Mouse (Mus musculus) midbrain, embryonic 14.5 days (tissue): ENCODE results near the gene Frmd8. TPM values are rescaled to one million over a fixed set of nuclear protein-coding genes. Genes with fewer than 3 reads are reported as not detected.

Experiments used
- ATAC-seq: fragments of 200-750 bp; cut with Nextera tagmentation; 2 replicates; pipeline ENCODE4 v1.8.0; 2017; ENCODE audit warnings: moderate number of reproducible peaks, moderate library complexity; ENCODE audit not compliant: low FRiP score, low TSS enrichment
- DNase-seq: peaks from one replicate; pipeline ENCODE4 v3.0.0-alpha.2; 2015
- H3K27ac ChIP-seq: fragments of 300-500 bp; sonication (generic); replicated peaks from 2 replicates; pipeline ENCODE4 v1.5.1; 2014; ENCODE audit warnings: mild to moderate bottlenecking, low read depth, low read length, moderate library complexity
- H3K27me3 ChIP-seq: fragments of 300-500 bp; sonication (generic); 2 replicates; pipeline ENCODE4 v1.6.1; 2014; ENCODE audit warnings: low read length, control low read depth, mixed read lengths; ENCODE audit not compliant: control insufficient read depth, insufficient read depth
- H3K36me3 ChIP-seq: fragments of 300-500 bp; sonication (generic); 2 replicates; pipeline ENCODE4 v1.6.1; 2014; ENCODE audit warnings: low read length, control low read depth; ENCODE audit not compliant: control insufficient read depth, insufficient read depth
- H3K4me1 ChIP-seq: fragments of 300-500 bp; sonication (generic); 2 replicates; pipeline ENCODE4 v1.6.1; 2014; ENCODE audit warnings: mild to moderate bottlenecking, antibody characterized with exemption, low read length, control low read depth; ENCODE audit not compliant: control insufficient read depth, insufficient read depth
- H3K4me2 ChIP-seq: fragments of 300-500 bp; sonication (generic); 2 replicates; pipeline ENCODE4 v1.6.1; 2014; ENCODE audit warnings: mild to moderate bottlenecking, low read length, moderate library complexity
- H3K4me3 ChIP-seq: fragments of 300-500 bp; sonication (generic); replicated peaks from 2 replicates; pipeline ENCODE4 v1.5.1; 2014; ENCODE audit warnings: low read depth, low read length
- H3K9ac ChIP-seq: fragments of 300-500 bp; sonication (generic); replicated peaks from 2 replicates; pipeline ENCODE4 v1.6.1; 2014; ENCODE audit warnings: mild to moderate bottlenecking, low read length, moderate library complexity
- H3K9me3 ChIP-seq: fragments of 300-500 bp; sonication (generic); 2 replicates; pipeline ENCODE4 v1.6.1; 2016; ENCODE audit warnings: low read length, control low read depth, mixed read lengths; ENCODE audit not compliant: control insufficient read depth
- WGBS: fragments of 180-500 bp; shearing (Covaris S2); extraction: QIAGEN DNeasy Blood & Tissue Kit; methylation state at CpG from one replicate; pipeline ENCODE4 v1.1.7; 2014; 5-methylcytosine and 5-hydroxymethylcytosine counted together
- polyA plus RNA-seq: library from polyadenylated mRNA; unstranded; fragments of >200 nt; fragmentation: Nextera tagmentation; extraction: Ambion mirVana; gene quantifications from 2 replicates; pipeline ENCODE4 v1.2.1, GENCODE M21; 2014

Frmd8 gene
- polyA plus RNA-seq, 1 experiment from 2014 or later: 12.2 TPM

DNA sequence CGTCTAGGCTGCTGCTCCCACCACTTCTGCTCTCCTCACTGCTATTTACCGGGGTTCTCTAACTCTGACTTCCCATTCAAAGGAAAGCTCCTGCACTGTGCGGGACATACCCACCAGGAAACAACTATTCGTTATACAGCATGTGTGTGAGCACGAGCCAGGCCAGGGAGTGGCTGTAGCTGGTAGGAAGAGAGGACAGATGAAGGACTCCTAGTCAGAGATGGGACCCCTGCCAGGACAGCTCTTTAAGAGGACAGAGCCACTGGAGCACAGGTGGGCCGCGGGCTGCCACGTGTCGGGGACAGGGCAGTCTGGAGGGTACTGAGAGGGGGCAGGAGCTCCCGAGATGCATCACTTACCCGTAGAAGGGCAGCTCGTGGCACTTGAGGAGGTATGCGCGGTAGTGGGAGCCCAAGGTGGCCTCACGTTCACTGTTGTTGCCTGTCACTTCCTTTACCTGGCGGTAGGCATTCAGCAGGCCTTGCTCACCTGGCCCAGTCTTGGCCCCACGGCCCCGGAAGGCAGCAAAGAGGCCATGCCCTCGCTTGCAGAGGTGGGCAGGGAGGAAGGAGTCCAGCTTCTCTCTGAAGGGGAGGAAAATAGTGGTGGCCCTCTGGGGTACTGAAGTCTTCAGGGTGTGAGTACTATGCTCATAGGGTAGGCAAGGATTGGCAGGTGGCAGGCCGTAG is 10.2 kb downstream of the Frmd8 start:
- Histone ChIP-seq H3K27ac (no peak overlapping the region), H3K9ac (no peak overlapping the region), H3K9me3 (no peaks in the 10 kb centered on the region), H3K4me3 (no peak overlapping the region), H3K4me2 (no peak overlapping the region), H3K27me3 (no peaks in the 10 kb centered on the region), H3K36me3 (peaks cover 77% of the 10 kb centered on the region), H3K4me1 (no peaks in the 10 kb centered on the region)
- WGBS: 94% methylated on average over 20 of the region's 20 CpGs
- DNase-seq: no peak
- no peak for ATAC-seq

DNA sequence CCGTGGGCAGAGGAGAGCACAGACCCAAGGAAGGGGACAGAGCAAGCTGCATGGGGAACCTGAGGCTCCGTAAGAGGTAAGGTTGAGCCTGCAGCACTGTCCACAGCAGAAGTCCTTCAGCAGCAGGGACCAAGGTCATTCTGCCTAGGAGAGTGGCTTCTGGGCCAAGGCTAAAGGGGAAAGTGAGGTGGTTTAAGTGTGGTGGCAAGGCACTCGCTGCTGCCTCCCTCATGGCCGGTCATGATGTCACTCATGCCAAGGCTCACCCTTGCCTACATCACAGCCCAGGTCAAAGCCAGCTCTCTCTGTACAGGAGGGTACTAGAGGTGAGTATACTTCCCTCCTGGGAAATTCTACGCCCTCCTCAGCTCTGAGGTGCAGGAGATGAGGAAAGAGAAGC is 11.3 kb downstream of the Frmd8 start:
- Histone ChIP-seq H3K4me1 (no peaks in the 10 kb centered on the region), H3K27ac (no peak overlapping the region), H3K4me2 (no peak overlapping the region), H3K27me3 (no peaks in the 10 kb centered on the region), H3K4me3 (no peak overlapping the region), H3K9me3 (no peaks in the 10 kb centered on the region), H3K9ac (no peak overlapping the region), H3K36me3 (peaks cover 77% of the 10 kb centered on the region)
- DNase-seq: no peak
- ATAC-seq: no peak
- 93% methylated on average over 5 of the region's 5 CpGs for WGBS

DNA sequence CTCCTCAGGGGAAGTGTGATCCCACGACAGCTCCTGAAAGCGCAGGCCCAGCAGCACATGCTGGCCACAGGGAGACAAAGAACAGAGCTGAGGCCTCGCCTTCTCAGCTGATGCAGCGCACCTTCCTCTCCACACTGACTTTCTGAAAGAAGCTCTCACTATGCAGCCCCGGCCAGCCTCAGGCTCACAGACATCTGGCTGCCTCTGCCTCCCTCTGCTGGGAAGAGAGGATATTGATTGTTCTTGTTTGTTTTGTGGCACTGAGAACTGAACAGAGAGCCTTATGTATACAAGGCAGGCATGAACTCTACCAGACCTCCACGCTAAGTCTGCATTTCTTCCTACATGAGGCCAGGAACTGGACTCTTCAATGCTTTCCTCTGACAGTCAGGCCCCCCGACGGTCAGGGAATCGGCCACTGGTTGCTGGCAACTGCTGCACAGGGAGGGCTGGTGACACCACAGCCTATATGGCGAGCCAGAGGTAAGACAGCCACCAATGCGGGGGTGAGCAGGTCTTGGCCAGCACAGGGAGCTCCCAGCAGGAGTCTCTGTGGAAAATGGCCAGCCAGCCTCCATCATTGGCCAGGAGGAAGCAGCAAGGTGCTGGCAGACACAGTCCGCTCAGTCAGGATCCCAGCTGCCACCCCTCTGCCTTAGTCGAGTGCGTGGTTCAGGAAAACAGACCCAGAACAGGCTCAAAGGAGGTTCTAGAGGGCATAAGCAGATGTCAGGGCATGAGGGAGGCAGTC is 12.6 kb downstream of the Frmd8 start:
- ATAC-seq (no peak), DNase-seq (no peak)
- Histone ChIP-seq H3K4me3 (no peak overlapping the region), H3K36me3 (peaks cover 74% of the 10 kb centered on the region), H3K4me2 (no peak overlapping the region), H3K27ac (no peak overlapping the region), H3K4me1 (no peaks in the 10 kb centered on the region), H3K9me3 (no peaks in the 10 kb centered on the region), H3K27me3 (no peaks in the 10 kb centered on the region), H3K9ac (no peak overlapping the region)
- whole genome bisulfite sequencing: 96% methylated on average over 14 of the region's 14 CpGs

DNA sequence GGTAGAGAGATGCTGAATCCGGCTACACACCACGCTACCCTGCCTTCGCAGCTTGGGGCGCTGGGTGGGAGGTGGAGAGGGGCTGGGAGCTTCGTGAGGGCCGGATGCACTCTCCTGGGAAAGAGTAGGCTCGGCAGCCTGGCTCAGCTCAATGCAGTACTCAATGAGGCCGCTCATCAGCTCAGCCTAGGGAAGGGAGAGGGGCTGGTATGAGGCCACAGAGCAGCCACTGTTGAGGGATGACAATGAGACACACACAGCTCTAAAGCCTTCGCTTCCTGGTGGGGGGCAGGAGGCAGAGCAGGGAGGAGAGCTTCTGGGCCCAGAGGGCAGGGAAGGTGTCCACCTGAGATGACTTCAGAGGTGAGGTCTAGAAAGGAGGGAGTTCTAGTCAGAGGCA is 18.5 kb downstream of the Frmd8 start:
- 72% methylated on average over 9 of the region's 9 CpGs for WGBS
- no peaks in the 10 kb centered on the region for H3K9me3 ChIP-seq
- H3K36me3 ChIP-seq: peaks cover 54% of the 10 kb centered on the region
- H3K4me3 ChIP-seq: no peak overlapping the region
- no peaks in the 10 kb centered on the region for H3K4me1 ChIP-seq
- DNase-seq: no peak
- no peak overlapping the region for H3K27ac ChIP-seq
- no peak overlapping the region for H3K9ac ChIP-seq
- H3K4me2 ChIP-seq: no peak overlapping the region
- ATAC-seq: no peak
- H3K27me3 ChIP-seq: no peaks in the 10 kb centered on the region

DNA sequence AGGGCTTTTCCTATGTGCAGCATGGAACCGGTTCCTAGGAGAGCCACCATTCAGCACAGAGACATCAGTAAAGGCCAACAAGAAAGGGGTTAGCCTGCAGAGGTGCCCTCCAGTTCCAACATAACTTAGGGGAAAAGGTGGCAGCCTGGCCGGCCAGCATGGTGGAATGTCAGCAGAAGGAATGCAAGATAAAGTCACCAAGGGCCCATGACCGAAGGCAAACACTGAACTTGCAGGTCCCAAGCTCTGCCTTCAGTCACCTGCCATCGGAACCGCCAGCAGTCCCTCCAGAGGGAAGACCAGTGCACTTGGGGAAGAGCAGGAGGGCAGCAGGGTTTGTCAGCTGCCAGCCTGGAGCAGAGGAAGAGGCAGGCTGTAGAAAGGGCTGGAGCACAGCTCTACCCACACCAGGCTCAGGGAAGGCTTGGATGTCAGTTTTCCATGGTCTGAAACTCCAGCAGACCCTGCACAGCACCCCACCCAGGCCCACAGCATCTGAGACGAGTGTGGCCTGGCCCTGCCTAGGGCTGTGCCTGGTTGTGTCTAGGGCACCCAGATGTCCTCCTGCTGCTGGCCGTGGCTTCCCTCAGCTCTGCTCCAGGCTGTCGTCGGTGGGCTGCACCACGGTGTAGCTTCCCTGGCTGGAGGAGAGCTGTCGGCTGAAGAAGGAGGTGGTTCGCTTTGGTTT is 22.9 kb downstream of the Frmd8 start:
- ATAC-seq (no peak), DNase-seq (no peak)
- H3K9ac ChIP-seq: no peak overlapping the region
- H3K4me2 ChIP-seq: no peak overlapping the region
- no peak overlapping the region for H3K4me3 ChIP-seq
- peaks cover 27% of the 10 kb centered on the region; the same call in 1 of the 2 replicates for H3K36me3 ChIP-seq
- peaks cover 26% of the 10 kb centered on the region for H3K4me1 ChIP-seq
- H3K9me3 ChIP-seq: no peaks in the 10 kb centered on the region
- H3K27me3 ChIP-seq: no peaks in the 10 kb centered on the region
- no peak overlapping the region for H3K27ac ChIP-seq
- WGBS: 92% methylated on average over 12 of the region's 12 CpGs

DNA sequence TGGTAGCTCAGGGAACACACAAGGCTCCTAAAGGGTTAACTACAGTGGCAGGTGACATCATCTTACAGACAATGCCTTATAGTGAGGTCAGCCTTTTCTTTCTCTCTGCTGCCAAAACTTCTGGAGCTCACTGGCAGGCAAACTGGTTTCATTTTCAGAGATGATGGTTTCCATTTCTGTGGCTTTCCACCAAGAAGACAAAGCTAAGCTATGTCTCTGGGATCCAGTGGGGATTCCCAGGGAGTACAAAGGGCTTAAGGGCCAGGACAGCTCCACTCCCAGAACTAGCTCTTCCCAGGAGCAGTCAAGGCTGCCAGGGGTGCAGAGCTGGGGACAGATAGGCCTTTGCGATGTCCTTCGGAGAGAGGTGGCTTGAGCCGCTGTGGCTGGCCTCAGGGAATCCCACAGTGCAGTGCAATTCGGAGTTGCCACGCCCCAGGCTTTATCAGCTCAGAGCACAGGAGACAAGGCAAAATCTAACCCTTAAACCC is 23.5 kb downstream of the Frmd8 start:
- Histone ChIP-seq H3K9ac (no peak overlapping the region), H3K36me3 (peaks cover 27% of the 10 kb centered on the region; the same call in 1 of the 2 replicates), H3K4me3 (no peak overlapping the region), H3K27ac (no peak overlapping the region), H3K4me2 (no peak overlapping the region), H3K9me3 (no peaks in the 10 kb centered on the region), H3K27me3 (no peaks in the 10 kb centered on the region), H3K4me1 (peaks cover 32% of the 10 kb centered on the region)
- DNase-seq (no peak), ATAC-seq (no peak)
- WGBS: 68% methylated on average over 5 of the region's 5 CpGs

GRCm38 (mm10) chr19:5850860-5851259 is 24.2 kb downstream of the Frmd8 start:
- no peak overlapping the region for H3K9ac ChIP-seq
- no peak overlapping the region for H3K4me2 ChIP-seq
- WGBS: 83% methylated on average over 3 of the region's 3 CpGs
- no peaks in the 10 kb centered on the region for H3K27me3 ChIP-seq
- H3K4me3 ChIP-seq: no peak overlapping the region
- no peak for DNase-seq
- no peak for ATAC-seq
- no peak overlapping the region for H3K27ac ChIP-seq
- peaks cover 39% of the 10 kb centered on the region for H3K4me1 ChIP-seq
- peaks cover 22% of the 10 kb centered on the region; the same call in 1 of the 2 replicates for H3K36me3 ChIP-seq
- no peaks in the 10 kb centered on the region for H3K9me3 ChIP-seq

- H3K4me1 ChIP-seq: peaks cover 46% of the 10 kb centered on the region
- H3K27ac ChIP-seq: no peak overlapping the region; the same call in 1 of the 2 replicates
- peak; percentile 92 for DNase-seq
- 0 out of 2 replicates have a peak overlapping the region, but pooled peaks have one; percentile 3 for H3K4me2 ChIP-seq
- H3K9me3 ChIP-seq: no peaks in the 10 kb centered on the region
- peaks cover 17% of the 10 kb centered on the region; the same call in 1 of the 2 replicates for H3K36me3 ChIP-seq
- 0 out of 2 replicates have a peak overlapping the region, but pooled peaks have one; percentile 10 for H3K9ac ChIP-seq
- ATAC-seq: peak; percentile 16; the same call in 1 of the 2 replicates
- 32% methylated on average over 11 of the region's 11 CpGs for WGBS
- H3K27me3 ChIP-seq: no peaks in the 10 kb centered on the region
- no peak overlapping the region for H3K4me3 ChIP-seq
Measured at GRCm38 (mm10) chr19:5849843-5850527, 25.1 kb downstream of the Frmd8 start.
